7 mouse cellular contexts compared by ENCODE assay signal in genomic region chr3:116422795-116423352, GRCm38 (mm10). TPM values are rescaled to one million over a fixed set of nuclear protein-coding genes. Genes with fewer than 3 reads are reported as not detected.
DNase-seq lines count a peak whose midpoint lies in the region; ATAC-seq lines count a peak whose summit lies in the region.

No protein-coding gene starts in this region.

- peak overlapping the region; percentile 79 for H3K4me3 ChIP-seq in hindbrain, embryonic 15.5 days
- peak overlapping the region; percentile 88 for H3K4me3 ChIP-seq in limb, embryonic 10.5 days
- peak overlapping the region; percentile 95 for H3K4me3 ChIP-seq in midbrain, embryonic 11.5 days (ENCODE audit: low read depth, low read length)

- ATAC-seq in hindbrain, embryonic 15.5 days (ENCODE audit: low FRiP score, low read depth): peak; percentile 43
- ATAC-seq in midbrain, embryonic 11.5 days (ENCODE audit: low FRiP score): no peak

- peak overlapping the region; percentile 70 for H3K9ac ChIP-seq in hindbrain, embryonic 15.5 days
- H3K9ac ChIP-seq in midbrain, embryonic 11.5 days (ENCODE audit: low read length): peak overlapping the region; percentile 96

- peak; percentile 56 for DNase-seq in R1 (ENCODE audit: low read depth, low spot score)
- DNase-seq in cerebellum, adult 18-20 months: peak; percentile 29 to 35
- DNase-seq in forelimb bud, embryonic 11.5 days (ENCODE audit: low read depth, low spot score): peak; percentile 67
- DNase-seq in limb, embryonic 10.5 days (ENCODE audit: low spot score): peak; percentile 73
- DNase-seq in midbrain, embryonic 11.5 days (ENCODE audit: low spot score, missing footprints): peak; percentile 97
- DNase-seq in spleen, adult 18-20 months: peak; percentile 54 to 74

- H3K36me3 ChIP-seq in hindbrain, embryonic 15.5 days: no peaks in the 10 kb centered on the region
- peaks cover 32% of the 10 kb centered on the region for H3K36me3 ChIP-seq in limb, embryonic 10.5 days
- H3K36me3 ChIP-seq in midbrain, embryonic 11.5 days (ENCODE audit: control insufficient read depth, insufficient read depth, low read length): no peaks in the 10 kb centered on the region

- H3K27me3 ChIP-seq in hindbrain, embryonic 15.5 days: no peaks in the 10 kb centered on the region
- H3K27me3 ChIP-seq in limb, embryonic 10.5 days (ENCODE audit: low read depth, poor library complexity, severe bottlenecking): no peaks in the 10 kb centered on the region
- H3K27me3 ChIP-seq in midbrain, embryonic 11.5 days (ENCODE audit: control insufficient read depth, insufficient read depth, low read length): no peaks in the 10 kb centered on the region

- H3K4me2 ChIP-seq in hindbrain, embryonic 15.5 days: peak overlapping the region; percentile 99
- peak overlapping the region; percentile 87 for H3K4me2 ChIP-seq in midbrain, embryonic 11.5 days

- H3K4me1 ChIP-seq in hindbrain, embryonic 15.5 days (replicated peaks): peaks cover 29% of the 10 kb centered on the region
- peaks cover 23% of the 10 kb centered on the region for H3K4me1 ChIP-seq in limb, embryonic 10.5 days
- H3K4me1 ChIP-seq in midbrain, embryonic 11.5 days (ENCODE audit: control insufficient read depth, insufficient read depth, low read length): peaks cover 21% of the 10 kb centered on the region

- H3K9me3 ChIP-seq in hindbrain, embryonic 15.5 days: no peaks in the 10 kb centered on the region
- no peaks in the 10 kb centered on the region for H3K9me3 ChIP-seq in limb, embryonic 10.5 days (replicated peaks)
- H3K9me3 ChIP-seq in midbrain, embryonic 11.5 days (ENCODE audit: control insufficient read depth, low read length): no peaks in the 10 kb centered on the region

- 0% methylated on average over 23 of the region's 23 CpGs for WGBS in hindbrain, embryonic 15.5 days
- under 1% methylated on average over 23 of the region's 23 CpGs for WGBS in limb, embryonic 10.5 days
- WGBS in midbrain, embryonic 11.5 days: under 1% methylated on average over 23 of the region's 23 CpGs

- peak overlapping the region; percentile 79 for H3K27ac ChIP-seq in hindbrain, embryonic 15.5 days (replicated peaks)
- H3K27ac ChIP-seq in limb, embryonic 10.5 days: peak overlapping the region; percentile 97
- H3K27ac ChIP-seq in midbrain, embryonic 11.5 days (ENCODE audit: low read depth, low read length): peak overlapping the region; percentile 94

RNA-seq across cellular contexts. Expression of gene Cdc14a, which starts 1.0 kb away (rescaled TPM):
- 3.4 and 3.9 TPM in 2 replicates for polyA plus RNA-seq in hindbrain, embryonic 15.5 days (2015; fragmentation: Nextera tagmentation; extraction: Ambion mirVana)
- polyA plus RNA-seq in limb, embryonic 10.5 days (2016; fragmentation: Nextera tagmentation; extraction: Ambion mirVana): 12.0 and 13.1 TPM in 2 replicates
- polyA plus RNA-seq in midbrain, embryonic 11.5 days (2014; fragmentation: Nextera tagmentation; extraction: Ambion mirVana): 15.5 and 18.2 TPM in 2 replicates

Comparison
In these comparisons a context has a peak if more than half of its experiments do, and no peak if none do; other contexts are left out.
1. DNase-seq: peak in every context shown above with its lines; median percentile 97 in midbrain, embryonic 11.5 days; 73 in limb, embryonic 10.5 days; 67 in forelimb bud, embryonic 11.5 days; 64 in spleen, adult 18-20 months; 56 in R1; 32 in cerebellum, adult 18-20 months.